Mouse (Mus musculus): ENCODE results near the gene Tlcd2.
"Not testable (repeated sequence)": the region's sequence is repeated elsewhere in the genome, so short reads cannot be mapped to it uniquely, and the experiment has no call there.

Gene Tlcd2

GRCm38 (mm10) chr11:75450304-75450908 is 11.1 kb upstream of the Tlcd2 start:
- DNase-seq (ENCODE audit: low read depth), result peak; percentile 73

DNA sequence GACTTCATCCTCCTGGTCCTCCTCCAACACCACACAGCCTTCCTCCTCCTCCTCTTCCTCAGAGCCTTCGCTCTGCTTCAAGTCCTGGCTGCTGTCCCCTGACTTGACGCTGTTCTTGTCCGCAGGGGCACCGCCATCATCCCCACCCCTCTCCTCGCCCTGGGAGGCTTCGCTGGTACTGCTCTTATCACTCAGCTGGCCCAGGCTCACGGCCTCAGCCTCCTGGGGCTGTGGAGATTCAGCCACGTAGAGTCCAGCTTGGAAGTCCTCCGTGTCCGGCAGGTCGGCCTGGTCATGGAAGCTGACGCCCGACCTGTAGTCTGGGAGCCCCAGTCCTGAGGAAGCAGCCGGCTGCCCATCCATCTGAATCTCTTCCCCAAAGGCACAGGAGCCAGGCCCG is 10.6 kb upstream of the Tlcd2 start:
- no peak for DNase-seq (ENCODE audit: low read depth)

GRCm38 (mm10) chr11:75452081-75452480 is 9.4 kb upstream of the Tlcd2 start:
- DNase-seq (ENCODE audit: low read depth), result no peak

DNA sequence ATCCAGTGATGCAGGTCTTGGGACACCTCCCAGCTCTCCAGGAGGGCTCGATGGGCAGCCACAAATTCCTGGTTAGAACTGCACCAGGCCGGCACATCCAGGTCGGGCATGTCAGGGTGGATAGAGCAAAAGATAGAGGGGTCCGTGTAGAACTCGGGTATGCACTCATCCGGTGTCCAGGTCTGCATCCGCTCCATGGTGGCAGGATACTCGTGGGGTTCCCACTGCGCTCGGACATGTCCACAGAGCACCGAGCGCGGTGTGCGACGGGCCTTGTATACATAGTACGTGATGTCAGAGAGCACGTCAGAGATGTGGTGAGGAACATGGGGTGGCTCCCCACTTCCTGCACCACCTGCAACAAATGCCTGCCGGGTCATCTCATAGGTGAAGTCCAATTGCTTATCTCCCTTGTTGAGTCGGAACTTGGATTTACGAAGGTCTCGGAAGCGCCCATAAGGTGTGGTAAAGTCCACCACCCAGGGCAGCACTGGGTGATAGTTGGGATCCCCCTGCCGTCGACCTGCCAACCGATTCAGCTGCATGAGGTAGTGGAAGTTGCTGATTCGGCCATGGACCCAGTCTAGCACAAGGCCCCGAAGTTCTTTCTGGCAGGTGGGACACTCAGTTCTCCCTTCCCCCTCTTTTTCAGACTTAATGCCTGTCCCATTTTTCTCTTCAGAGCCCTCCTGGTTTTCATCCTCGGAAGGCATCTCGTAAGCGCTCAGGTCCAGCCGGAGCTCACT is 8.5 kb upstream of the Tlcd2 start:
- no peak for DNase-seq (ENCODE audit: low read depth)

- peak; percentile 86 for DNase-seq (ENCODE audit: low read depth)
Observed at GRCm38 (mm10) chr11:75453991-75454930, 7.3 kb upstream of the Tlcd2 start, which contains the start of gene Wdr81. Gene Wdr81 (minus strand): TSS chr11:75454717.

DNA sequence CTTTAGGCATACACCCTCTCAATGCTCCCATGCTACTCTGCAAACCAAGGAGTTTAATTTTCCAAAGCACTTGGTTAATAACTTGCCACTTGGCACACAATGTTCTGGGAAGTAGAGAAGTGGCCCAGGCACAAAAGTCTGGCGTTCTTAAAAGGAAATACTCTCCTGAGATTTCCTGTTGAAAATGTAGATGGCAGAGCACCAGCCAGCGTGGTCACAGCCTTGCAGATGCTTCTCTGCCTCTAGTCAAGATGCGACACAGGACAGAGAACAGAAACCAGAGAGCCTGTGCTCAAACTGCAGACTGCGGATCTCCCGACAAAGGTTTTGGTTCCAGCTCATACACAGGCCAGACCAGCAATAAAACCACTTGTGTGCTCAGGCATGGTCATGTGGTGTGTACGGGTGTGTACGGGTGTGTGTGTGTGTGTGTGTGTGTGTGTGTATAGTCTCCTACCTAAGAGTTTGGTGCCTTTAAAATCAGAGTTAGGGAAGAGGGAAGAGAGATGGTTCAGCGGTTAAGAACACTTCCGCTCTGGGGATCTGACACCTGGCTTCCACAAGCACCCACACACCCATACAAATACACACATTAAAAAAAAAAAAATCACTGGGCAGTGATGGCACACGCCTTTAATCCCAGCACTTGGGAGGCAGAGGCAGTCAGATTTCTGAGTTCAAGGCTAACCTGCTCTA is 6.3 kb upstream of the Tlcd2 start:
- no peak for DNase-seq (ENCODE audit: low read depth)

DNA sequence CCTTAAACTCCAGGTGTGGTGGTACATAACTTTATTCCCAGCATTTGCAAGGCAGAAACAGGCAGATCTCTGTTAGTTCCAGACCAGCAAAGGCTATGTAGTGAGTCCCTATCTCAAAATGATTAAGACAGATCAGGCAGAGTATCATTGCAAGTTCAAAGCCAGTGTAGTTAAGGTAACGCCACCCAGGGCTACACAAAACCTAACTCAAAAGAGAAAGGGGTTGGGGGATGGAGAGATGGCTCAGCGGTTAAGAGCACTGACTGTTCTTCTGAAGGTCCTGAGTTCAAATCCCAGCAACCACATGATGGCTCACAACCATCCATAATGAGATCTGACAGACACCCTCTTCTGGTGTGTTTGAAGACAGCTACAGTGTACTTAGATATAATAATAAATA is 5.5 kb upstream of the Tlcd2 start:
- DNase-seq (ENCODE audit: low read depth), result not testable (repeated sequence)

GRCm38 (mm10) chr11:75456440-75456871 is 5.1 kb upstream of the Tlcd2 start:
- no peak for DNase-seq (ENCODE audit: low read depth)

DNA sequence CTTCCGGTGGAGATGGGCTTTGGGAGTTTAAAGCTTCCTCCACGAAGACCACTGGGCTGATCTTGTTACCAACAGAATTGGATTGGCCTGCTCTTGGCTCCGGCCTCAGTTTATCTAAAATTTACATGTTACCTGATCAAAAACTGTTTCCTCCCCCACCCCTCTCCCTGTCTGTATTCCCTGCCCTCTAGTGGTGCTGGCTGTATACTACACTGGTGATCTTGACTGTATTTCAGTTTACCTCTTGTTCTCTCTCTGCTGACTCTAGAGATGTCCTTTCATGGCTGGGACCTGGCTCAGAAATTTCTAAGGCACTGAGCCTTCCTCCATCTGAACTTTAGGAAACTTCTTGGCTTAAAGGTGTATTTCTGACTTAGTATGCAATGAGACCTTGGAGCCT is 3.3 kb upstream of the Tlcd2 start:
- peak; percentile 68 for DNase-seq (ENCODE audit: low read depth)

- no peak for DNase-seq (ENCODE audit: low read depth)
Observed at GRCm38 (mm10) chr11:75458628-75459041, 2.9 kb upstream of the Tlcd2 start.

DNA sequence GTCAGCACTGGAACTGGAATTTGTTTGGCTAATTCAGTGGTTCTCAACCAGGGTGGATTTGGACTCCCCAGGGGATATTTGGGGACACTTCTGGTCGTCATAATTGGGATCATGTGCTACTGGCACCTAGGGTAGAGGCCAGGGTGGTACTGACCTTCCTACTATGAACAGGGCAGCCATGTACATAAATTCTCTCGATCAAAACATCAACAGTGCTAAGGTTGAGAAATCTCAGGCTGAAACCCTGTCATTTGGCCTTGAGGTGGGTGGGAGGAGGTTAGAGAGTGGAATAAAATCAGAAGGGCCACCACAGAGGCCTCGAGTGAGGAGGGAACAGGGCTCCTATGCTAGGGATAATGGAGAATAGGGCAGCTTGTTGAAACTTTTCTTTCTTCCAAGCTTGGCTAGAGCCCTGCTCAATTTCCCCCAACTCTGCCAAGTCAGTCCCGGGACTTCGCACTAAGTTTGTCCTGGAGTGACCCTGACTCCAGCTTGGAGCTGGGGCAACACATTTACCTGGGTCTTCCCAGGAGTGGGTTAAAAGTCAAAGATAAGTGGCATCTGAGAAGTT is 2.3 kb upstream of the Tlcd2 start:
- no peak for DNase-seq (ENCODE audit: low read depth)

GRCm38 (mm10) chr11:75459751-75460102 is 1.8 kb upstream of the Tlcd2 start:
- no peak for DNase-seq (ENCODE audit: low read depth)

- DNase-seq (ENCODE audit: low read depth), result peak; percentile 94
Observed at GRCm38 (mm10) chr11:75460103-75460843, 1.2 kb upstream of the Tlcd2 start.

DNA sequence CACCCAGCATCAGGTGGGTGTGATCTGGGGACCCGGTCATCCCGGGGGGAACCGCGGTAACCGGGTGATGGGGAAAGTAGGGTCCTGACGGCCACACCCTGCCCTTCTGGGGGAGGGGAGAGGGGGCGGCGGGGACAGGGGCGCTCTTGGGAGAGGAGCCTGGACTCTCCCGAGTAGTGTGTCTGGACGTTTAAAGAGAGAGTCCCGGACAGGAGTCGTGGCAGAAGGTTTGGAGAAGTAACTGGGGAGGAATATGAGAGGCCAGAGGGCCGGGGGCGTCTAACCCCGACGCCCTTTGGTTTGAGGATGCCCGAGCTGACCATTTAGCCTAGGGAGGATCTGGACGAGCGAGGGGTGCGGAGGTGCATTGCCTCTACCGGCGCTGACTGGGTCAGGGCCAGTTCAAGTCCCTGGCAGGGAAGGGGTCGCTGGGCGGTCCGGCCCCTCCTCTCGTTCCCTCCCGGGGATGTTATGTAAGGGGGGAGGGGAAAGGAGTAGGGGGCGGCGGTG is 283 bp downstream of the Tlcd2 start:
- no peak for DNase-seq (ENCODE audit: low read depth)

DNA sequence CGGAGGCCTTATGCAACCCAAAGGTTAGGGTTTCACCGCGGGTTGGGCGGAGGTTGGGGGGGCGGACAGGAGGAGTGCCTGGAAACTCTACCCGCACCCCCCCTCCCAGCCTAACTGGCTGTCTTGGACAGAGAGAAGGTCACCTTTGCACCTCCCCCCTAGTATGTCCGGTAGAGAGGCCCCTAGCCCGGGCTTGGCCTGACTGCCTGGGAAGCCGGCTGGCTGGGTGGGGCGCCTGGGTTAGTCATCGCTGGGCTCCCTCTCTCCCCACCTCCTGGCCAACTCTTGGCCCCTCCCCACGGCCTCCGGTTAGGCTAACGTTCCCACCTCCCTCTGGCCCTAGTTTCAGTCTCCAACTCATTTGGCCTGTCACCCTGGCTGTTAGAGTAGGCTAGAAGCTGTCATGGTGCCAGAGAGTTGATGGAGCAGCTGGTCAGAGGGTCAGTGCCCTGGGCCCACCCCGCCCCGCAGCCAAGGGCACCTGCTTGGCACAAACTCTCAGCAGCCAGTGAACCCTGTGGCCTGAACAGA is 803 bp downstream of the Tlcd2 start:
- no peak for DNase-seq (ENCODE audit: low read depth)

GRCm38 (mm10) chr11:75462865-75463336 is 1.4 kb downstream of the Tlcd2 start:
- peak; percentile 88 for DNase-seq (ENCODE audit: low read depth)

- no peak for DNase-seq (ENCODE audit: low read depth)
Observed at GRCm38 (mm10) chr11:75463624-75464023, 2.1 kb downstream of the Tlcd2 start.

DNA sequence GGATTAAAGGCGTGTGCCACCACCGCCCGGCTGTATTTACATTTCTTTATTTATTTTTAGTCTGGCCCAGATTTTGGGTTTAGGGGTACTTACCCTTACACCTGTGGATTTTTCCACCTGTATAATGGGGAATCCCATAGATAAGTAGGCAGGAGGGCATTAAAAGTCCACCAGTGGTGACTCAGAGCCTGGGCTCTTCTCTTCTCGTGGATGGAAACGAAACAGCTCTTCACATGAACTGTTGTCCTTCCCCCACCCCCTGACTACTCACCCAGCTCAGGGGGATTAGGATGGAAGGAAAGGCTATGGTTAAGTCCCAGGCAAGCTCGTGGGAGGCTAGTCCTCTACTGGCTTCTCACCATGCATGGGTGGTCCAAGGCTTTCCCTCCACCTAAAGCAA is 2.9 kb downstream of the Tlcd2 start:
- DNase-seq (ENCODE audit: low read depth), result no peak

DNA sequence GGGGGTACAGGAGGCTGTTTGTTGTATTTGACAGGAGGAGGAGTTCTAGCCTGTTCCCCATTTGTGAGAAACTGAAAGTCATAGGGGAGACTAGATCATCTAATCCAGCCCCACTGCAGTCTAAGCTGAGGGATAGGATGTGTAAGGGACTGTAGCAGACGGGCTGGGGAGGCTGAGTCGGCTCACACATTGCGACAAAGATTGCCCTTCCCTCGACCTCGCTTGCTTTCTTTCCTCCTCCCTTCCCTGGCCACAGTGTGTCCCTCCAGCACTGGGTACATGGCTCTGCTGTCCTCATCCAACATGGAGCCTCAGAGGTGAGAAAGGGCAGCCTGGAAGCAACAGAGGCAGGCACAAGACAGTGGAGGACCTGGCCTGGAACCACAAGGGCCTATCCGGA is 3.5 kb downstream of the Tlcd2 start:
- no peak for DNase-seq (ENCODE audit: low read depth)

GRCm38 (mm10) chr11:75466731-75467505 is 5.4 kb downstream of the Tlcd2 start:
- no peak for DNase-seq (ENCODE audit: low read depth)

All from c-Kit-positive CD71-positive TER-119-negative erythroid progenitor cells, embryonic 14.5 days (primary cell).